Mouse (Mus musculus) stomach, postnatal 0 days (tissue): ENCODE data around the gene Pyy. TPM values are rescaled to one million over a fixed set of nuclear protein-coding genes. Genes with fewer than 3 reads are reported as not detected.
A peak's percentile ranks its signal among the peaks of the same experiment; 100 is the strongest.

ENCODE experiments used
- ATAC-seq: fragments of 200-750 bp; cut with Nextera tagmentation; 2 replicates; pipeline ENCODE4 v1.8.0; 2017; ENCODE audit not compliant: low FRiP score, low TSS enrichment
- DNase-seq: peaks from one replicate; pipeline ENCODE4 v3.0.0-alpha.2; 2016; ENCODE audit warnings: low spot score
- H3K27ac ChIP-seq: fragments of 300-500 bp; sonication (generic); replicated peaks from 2 replicates; pipeline ENCODE4 v1.5.1; 2014; ENCODE audit warnings: mild to moderate bottlenecking, control low read depth
- H3K27me3 ChIP-seq: fragments of 300-500 bp; sonication (generic); 2 replicates; pipeline ENCODE4 v1.6.1; 2014; ENCODE audit warnings: low read length; ENCODE audit not compliant: control insufficient read depth, insufficient read depth
- H3K36me3 ChIP-seq: fragments of 300-500 bp; sonication (generic); 2 replicates; pipeline ENCODE4 v1.6.1; 2014; ENCODE audit warnings: low read length, mixed read lengths; ENCODE audit not compliant: control insufficient read depth, insufficient read depth
- H3K4me1 ChIP-seq: fragments of 300-500 bp; sonication (generic); replicated peaks from 2 replicates; pipeline ENCODE4 v1.6.1; 2014; ENCODE audit warnings: antibody characterized with exemption; ENCODE audit not compliant: control insufficient read depth, insufficient read depth
- H3K4me2 ChIP-seq: fragments of 300-500 bp; sonication (generic); replicated peaks from 2 replicates; pipeline ENCODE4 v1.6.1; 2014; ENCODE audit warnings: low read depth, mild to moderate bottlenecking, control low read depth, moderate library complexity
- H3K4me3 ChIP-seq: fragments of 300-500 bp; sonication (generic); 2 replicates; pipeline ENCODE4 v1.5.1; 2014; ENCODE audit warnings: low read depth, low read length, control low read depth
- H3K9ac ChIP-seq: fragments of 300-500 bp; sonication (generic); 2 replicates; pipeline ENCODE4 v1.6.1; 2014; ENCODE audit warnings: mild to moderate bottlenecking, low read length, control low read depth, mixed read lengths
- H3K9me3 ChIP-seq: fragments of 300-500 bp; sonication (generic); 2 replicates; pipeline ENCODE4 v1.6.1; 2016; ENCODE audit warnings: low read length; ENCODE audit not compliant: control insufficient read depth
- CTCF ChIP-seq: IDR thresholded peaks from 2 replicates; pipeline ENCODE4 v1.5.1; 2016; ENCODE audit warnings: antibody characterized with exemption, low read depth, mild to moderate bottlenecking, moderate library complexity
- EP300 ChIP-seq: optimal IDR thresholded peaks from 2 replicates; pipeline ENCODE3; 2016; ENCODE audit warnings: antibody characterized with exemption
- WGBS: fragments of 180-500 bp; shearing (Covaris S2); extraction: QIAGEN DNeasy Blood & Tissue Kit; methylation state at CpG from one replicate; pipeline ENCODE4 v1.1.7; 2014; 5-methylcytosine and 5-hydroxymethylcytosine counted together
- polyA plus RNA-seq: library from polyadenylated mRNA; unstranded; fragments of >200 nt; fragmentation: Nextera tagmentation; extraction: Ambion mirVana; gene quantifications from 2 replicates; pipeline ENCODE4 v1.2.1, GENCODE M21; 2015

Gene Pyy
- polyA plus RNA-seq, 1 experiment from 2014 or later = 64.3 TPM

DNA sequence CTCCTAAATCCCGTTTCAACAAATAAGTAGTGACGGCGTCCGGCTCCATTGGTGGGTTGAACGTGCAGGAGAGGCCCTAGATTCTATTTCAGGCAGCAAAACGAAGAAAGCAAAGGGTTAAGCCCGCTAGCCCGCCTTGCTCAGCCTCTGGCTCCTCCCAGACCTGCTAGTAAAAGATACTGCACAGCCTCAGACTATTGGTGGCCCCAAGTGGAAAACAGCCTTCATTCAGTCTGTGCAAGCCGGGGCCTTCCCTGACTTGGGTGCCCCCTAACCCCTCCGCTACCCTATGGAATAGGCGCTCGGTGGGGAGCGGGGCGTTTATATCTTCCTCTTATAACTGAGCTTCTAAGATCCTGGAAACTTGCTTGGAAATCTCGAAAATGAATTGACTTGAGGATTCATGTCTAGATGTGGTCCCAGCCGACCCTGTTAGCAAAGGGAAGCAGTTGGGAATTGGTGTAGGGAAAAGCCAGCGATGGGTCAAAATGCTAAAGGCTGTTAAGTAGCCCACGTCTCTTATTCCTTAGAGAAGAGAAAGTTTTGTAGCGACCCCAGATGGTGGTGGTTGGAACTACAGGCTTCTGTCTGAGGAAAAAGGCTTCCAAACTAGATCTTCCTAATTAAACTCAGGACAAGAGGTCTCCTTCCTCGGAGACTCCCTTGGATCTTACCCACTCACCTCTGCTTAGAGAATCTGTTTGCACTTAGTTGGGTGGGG is 18.4 kb downstream of the Pyy start:
- no peaks in the 10 kb centered on the region for H3K27me3 ChIP-seq
- DNase-seq (peak; percentile 81), ATAC-seq (peak; percentile 65)
- H3K4me1 ChIP-seq = no peaks in the 10 kb centered on the region
- H3K9ac ChIP-seq = no peak overlapping the region
- WGBS = under 1% methylated on average over 20 of the region's 20 CpGs
- H3K27ac ChIP-seq = peak overlapping the region; percentile 75
- no peaks in the 10 kb centered on the region for H3K36me3 ChIP-seq
- H3K9me3 ChIP-seq = no peaks in the 10 kb centered on the region
- H3K4me3 ChIP-seq = peak overlapping the region; percentile 61
- peak overlapping the region; percentile 96 for H3K4me2 ChIP-seq
- TF ChIP-seq EP300 = no peak
- peak; percentile 74 for TF ChIP-seq CTCF

GRCm38 (mm10) chr11:102087931-102088898 is 19.4 kb downstream of the Pyy start, which contains the start of gene Mpp2:
TSS of gene Mpp2 (minus strand) at chr11:102088515.
- peak within 1 kb of the TSS; percentile 61 for H3K4me3 ChIP-seq
- ATAC-seq (peak; percentile 62), DNase-seq (peak; percentile 82)
- H3K27ac ChIP-seq = peak within 1 kb of the TSS; percentile 75
- under 1% methylated on average over 48 of the region's 49 CpGs for WGBS
- H3K9me3 ChIP-seq = no peaks in the 10 kb centered on the region
- no peaks in the 10 kb centered on the region for H3K4me1 ChIP-seq
- peak within 1 kb of the TSS; percentile 96 for H3K4me2 ChIP-seq
- no peaks in the 10 kb centered on the region for H3K27me3 ChIP-seq
- H3K9ac ChIP-seq = peak within 1 kb of the TSS; percentile 63
- TF ChIP-seq EP300 (no peak), CTCF (no peak)
- no peaks in the 10 kb centered on the region for H3K36me3 ChIP-seq

DNA sequence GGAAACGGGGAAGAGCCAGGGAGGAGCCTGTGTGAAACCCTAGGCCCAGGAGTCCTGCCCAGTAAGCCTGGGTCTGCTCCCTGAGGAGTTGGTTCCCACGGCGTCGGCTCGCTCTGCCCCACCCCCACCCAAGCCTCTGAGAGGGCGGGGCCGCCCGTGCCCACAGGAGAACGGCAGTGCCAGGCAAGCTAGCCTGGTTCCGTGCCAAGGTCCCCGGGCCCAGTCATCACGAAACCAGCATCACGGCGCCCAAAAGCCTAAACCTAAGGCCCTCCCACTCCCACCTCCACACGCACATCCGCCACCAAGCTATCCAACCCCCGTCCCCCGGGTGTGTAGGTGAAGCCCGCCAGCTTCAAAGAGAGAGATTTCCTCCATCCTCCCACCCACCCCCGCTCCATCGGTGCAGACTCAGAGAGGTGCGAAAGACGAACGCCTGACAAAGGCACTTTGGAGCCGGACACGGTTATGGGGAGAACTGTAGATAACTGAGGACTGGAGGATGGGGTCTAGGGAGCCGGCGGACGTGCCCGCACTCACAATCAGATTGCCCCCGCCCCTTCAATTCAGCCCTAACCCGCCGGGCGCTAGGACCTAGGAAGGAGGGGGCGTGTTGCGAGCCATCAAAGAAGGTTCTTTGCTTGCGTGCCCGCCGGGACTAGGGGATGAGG is 20.4 kb downstream of the Pyy start:
- H3K9me3 ChIP-seq = no peaks in the 10 kb centered on the region
- WGBS = 1% methylated on average over 36 of the region's 39 CpGs
- H3K4me1 ChIP-seq = no peaks in the 10 kb centered on the region
- TF ChIP-seq CTCF (peak; percentile 0; the same call in 1 of the 2 replicates), EP300 (no peak)
- H3K27ac ChIP-seq = peak overlapping the region; percentile 75
- H3K4me2 ChIP-seq = peak overlapping the region; percentile 96
- H3K27me3 ChIP-seq = no peaks in the 10 kb centered on the region
- H3K9ac ChIP-seq = peak overlapping the region; percentile 53
- peak; percentile 89 for DNase-seq
- peak; percentile 61 for ATAC-seq
- no peaks in the 10 kb centered on the region for H3K36me3 ChIP-seq
- peak overlapping the region; percentile 61 for H3K4me3 ChIP-seq

- no peaks in the 10 kb centered on the region for H3K27me3 ChIP-seq
- H3K36me3 ChIP-seq = no peaks in the 10 kb centered on the region
- ATAC-seq (no peak), DNase-seq (no peak)
- no peaks in the 10 kb centered on the region for H3K4me1 ChIP-seq
- H3K9ac ChIP-seq = no peak overlapping the region
- no peak overlapping the region for H3K27ac ChIP-seq
- WGBS = 18% methylated on average over 3 of the region's 3 CpGs
- H3K4me2 ChIP-seq = no peak overlapping the region
- TF ChIP-seq CTCF = peak; percentile 46
- no peak for TF ChIP-seq EP300
- no peaks in the 10 kb centered on the region for H3K9me3 ChIP-seq
- H3K4me3 ChIP-seq = no peak overlapping the region
These were observed 21.3 kb downstream of the Pyy start for GRCm38 (mm10) chr11:102086331-102086730.

GRCm38 (mm10) chr11:102084159-102084558 is 23.5 kb downstream of the Pyy start:
- no peak for DNase-seq
- Histone ChIP-seq H3K9me3 (no peaks in the 10 kb centered on the region), H3K27ac (no peak overlapping the region), H3K4me3 (no peak overlapping the region), H3K27me3 (no peaks in the 10 kb centered on the region), H3K36me3 (no peaks in the 10 kb centered on the region), H3K4me2 (no peak overlapping the region), H3K4me1 (no peaks in the 10 kb centered on the region), H3K9ac (no peak overlapping the region)
- no peak for ATAC-seq
- TF ChIP-seq CTCF (no peak), EP300 (no peak)
- WGBS = 63% methylated on average over 7 of the region's 7 CpGs
